Mouse (Mus musculus): Measurements from ENCODE around the gene Rffl.

DNA sequence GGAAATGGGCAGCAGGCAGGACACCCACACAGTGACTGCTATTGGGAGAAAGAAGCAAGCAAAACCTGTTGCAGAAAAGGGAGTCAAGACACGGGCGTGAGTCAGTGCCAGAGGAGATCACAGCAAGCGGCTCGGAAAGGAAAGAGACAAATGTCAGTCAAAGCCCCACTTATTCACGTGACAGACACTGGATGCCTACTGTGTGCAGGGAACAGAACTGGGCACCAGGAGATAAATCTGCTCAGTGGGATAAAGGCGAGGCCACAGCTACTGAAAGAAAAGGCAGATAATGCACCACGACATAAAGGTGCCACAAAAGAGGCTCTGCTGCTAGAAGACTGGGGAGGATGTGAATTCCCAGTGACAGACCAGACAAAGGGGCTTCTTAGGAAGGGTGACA, 33.2 kb downstream of the Rffl start:
- TF ChIP-seq POLR2A (IDR thresholded peaks at IDR 0.05; ENCODE audit: insufficient read depth, low read length): no peak
- no peak for TF ChIP-seq EP300 (IDR thresholded peaks at IDR 0.05; ENCODE audit: insufficient read depth, low read depth, low read length)
- TF ChIP-seq CTCF (IDR thresholded peaks at IDR 0.05; ENCODE audit: low read depth, low read length): no peak

Measured in ES-Bruce4 (cell line).